Mouse (Mus musculus) heart, embryonic 16.5 days (tissue): ENCODE results near the gene Ass1. TPM values are rescaled to one million over a fixed set of nuclear protein-coding genes. Genes with fewer than 3 reads are reported as not detected.

Experiments
- ATAC-seq: fragments of 200-750 bp; cut with Nextera tagmentation; replicated peaks from 2 replicates; pipeline ENCODE4 v1.8.0; 2017; ENCODE audit warnings: moderate number of reproducible peaks; ENCODE audit not compliant: insufficient read depth, low FRiP score; ENCODE audit errors: extremely low read depth
- H3K27ac ChIP-seq: fragments of 300-500 bp; sonication (generic); 2 replicates; pipeline ENCODE4 v1.5.1; 2014; ENCODE audit warnings: mild to moderate bottlenecking, low read length, control low read depth, moderate library complexity
- H3K27me3 ChIP-seq: fragments of 300-500 bp; sonication (generic); 2 replicates; pipeline ENCODE4 v1.6.1; 2014; ENCODE audit warnings: low read length, mixed read lengths; ENCODE audit not compliant: control insufficient read depth, insufficient read depth
- H3K36me3 ChIP-seq: fragments of 300-500 bp; sonication (generic); 2 replicates; pipeline ENCODE4 v1.6.1; 2014; ENCODE audit not compliant: control insufficient read depth, insufficient read depth
- H3K4me1 ChIP-seq: fragments of 300-500 bp; sonication (generic); 2 replicates; pipeline ENCODE4 v1.6.1; 2014; ENCODE audit warnings: low read length, mixed read lengths; ENCODE audit not compliant: control insufficient read depth, insufficient read depth
- H3K4me2 ChIP-seq: fragments of 300-500 bp; sonication (generic); 2 replicates; pipeline ENCODE4 v1.6.1; 2014; ENCODE audit warnings: low read depth, mild to moderate bottlenecking, control low read depth, low read length
- H3K4me3 ChIP-seq: fragments of 300-500 bp; sonication (generic); 2 replicates; pipeline ENCODE4 v1.5.1; 2014; ENCODE audit warnings: mild to moderate bottlenecking, control low read depth, low read length
- H3K9ac ChIP-seq: fragments of 300-500 bp; sonication (generic); 2 replicates; pipeline ENCODE4 v1.6.1; 2014; ENCODE audit warnings: low read length, control low read depth
- H3K9me3 ChIP-seq: fragments of 300-500 bp; sonication (generic); replicated peaks from 2 replicates; pipeline ENCODE4 v1.6.1; 2016; ENCODE audit warnings: low read length; ENCODE audit not compliant: control insufficient read depth
- WGBS: fragments of 180-500 bp; shearing (Covaris S2); extraction: QIAGEN DNeasy Blood & Tissue Kit; methylation state at CpG from one replicate; pipeline ENCODE4 v1.1.7; 2014; 5-methylcytosine and 5-hydroxymethylcytosine counted together
- polyA plus RNA-seq: library from polyadenylated mRNA; unstranded; fragments of >200 nt; fragmentation: Nextera tagmentation; extraction: Ambion mirVana; gene quantifications from 2 replicates; pipeline ENCODE4 v1.2.1, GENCODE M21; 2015

Gene Ass1
- polyA plus RNA-seq, 1 experiment from 2014 or later, result 11.8 TPM

DNA sequence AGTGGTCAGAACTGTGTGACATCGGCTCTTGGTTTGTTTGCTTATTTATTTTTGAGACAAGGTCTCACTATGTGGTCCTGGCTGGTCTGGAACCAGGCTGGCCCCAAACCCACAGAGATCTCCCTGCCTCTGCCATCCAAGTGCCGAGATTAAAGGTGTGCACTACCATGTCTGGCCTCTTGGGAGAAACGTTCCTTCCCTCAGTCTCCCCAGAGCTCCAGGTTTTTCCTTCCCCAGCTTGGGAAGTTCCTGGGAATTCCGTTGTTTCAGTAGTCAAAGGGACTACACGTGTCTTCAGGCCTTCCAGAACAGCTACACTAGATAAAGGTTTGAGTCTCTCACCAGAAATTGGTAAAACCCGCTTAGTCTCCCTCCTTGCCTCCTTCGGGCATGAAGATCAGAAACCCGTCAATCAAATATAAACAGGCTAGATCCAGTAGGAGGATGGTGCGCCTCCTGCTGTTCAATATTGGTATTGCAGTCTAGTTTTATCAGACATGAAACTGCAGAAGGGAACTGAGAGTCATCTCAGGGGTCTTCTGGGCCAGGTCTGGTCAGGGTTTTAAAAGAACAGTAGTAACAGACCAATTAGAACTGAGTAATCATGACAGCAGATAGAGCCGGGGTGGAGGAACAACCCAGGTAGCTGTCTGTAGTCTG lies 2.5 kb downstream of the Ass1 start:
- Histone ChIP-seq H3K27ac (no peak overlapping the region), H3K4me2 (no peak overlapping the region), H3K4me3 (no peak overlapping the region), H3K4me1 (peaks cover 11% of the 10 kb centered on the region), H3K9ac (no peak overlapping the region), H3K9me3 (no peaks in the 10 kb centered on the region), H3K27me3 (peaks cover 22% of the 10 kb centered on the region), H3K36me3 (no peaks in the 10 kb centered on the region)
- 41% methylated on average over 10 of the region's 10 CpGs for WGBS
- ATAC-seq, result no peak

DNA sequence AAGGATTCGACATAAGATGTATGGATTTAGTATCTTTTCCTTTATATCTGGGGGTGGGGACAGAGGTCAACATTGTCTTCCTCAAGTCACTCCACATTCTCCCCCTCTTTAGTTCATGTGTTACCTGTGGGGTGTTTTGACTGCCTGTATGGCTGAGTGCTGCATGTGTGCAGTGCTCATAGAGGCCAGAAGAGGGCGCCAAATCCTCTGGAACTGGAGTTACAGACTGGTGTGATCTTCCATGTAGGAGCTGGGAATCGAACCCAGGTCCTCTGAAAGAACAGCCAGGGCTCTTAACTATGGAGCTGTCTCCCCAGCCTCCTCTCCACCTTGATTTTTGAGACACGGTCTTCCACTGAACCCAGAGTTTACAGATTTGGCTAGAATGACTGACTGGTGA lies 3.9 kb downstream of the Ass1 start:
- Histone ChIP-seq H3K9ac (no peak overlapping the region), H3K27ac (no peak overlapping the region), H3K36me3 (no peaks in the 10 kb centered on the region), H3K4me3 (no peak overlapping the region), H3K9me3 (no peaks in the 10 kb centered on the region), H3K27me3 (peaks cover 17% of the 10 kb centered on the region), H3K4me1 (peaks cover 11% of the 10 kb centered on the region), H3K4me2 (no peak overlapping the region)
- 65% methylated on average over 4 of the region's 4 CpGs for WGBS
- ATAC-seq, result no peak

DNA sequence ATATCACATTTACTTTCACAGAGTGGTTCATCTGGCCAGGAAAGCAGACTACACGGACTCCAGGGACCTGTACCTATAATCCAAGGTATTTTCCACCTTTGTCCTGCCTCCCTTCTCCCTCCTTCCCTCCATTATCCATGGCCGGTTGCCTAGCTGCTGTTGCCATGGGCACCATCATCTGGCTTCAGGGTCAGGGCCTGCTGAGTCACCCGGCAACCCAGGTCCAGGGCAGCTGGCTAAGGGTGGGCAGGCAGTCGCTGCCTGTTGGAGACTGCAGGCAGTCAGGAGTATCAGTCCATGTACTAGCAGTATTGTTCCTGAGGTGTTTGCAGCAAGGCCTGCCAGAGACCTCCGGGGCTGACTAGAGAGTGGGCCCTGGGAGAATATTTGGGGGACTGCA lies 4.7 kb downstream of the Ass1 start:
- no peak overlapping the region for H3K9ac ChIP-seq
- no peak overlapping the region for H3K4me2 ChIP-seq
- peaks cover 8% of the 10 kb centered on the region for H3K4me1 ChIP-seq
- no peak for ATAC-seq
- WGBS, result 75% methylated on average over 5 of the region's 5 CpGs
- H3K27me3 ChIP-seq, result peaks cover 9% of the 10 kb centered on the region
- no peak overlapping the region for H3K27ac ChIP-seq
- no peaks in the 10 kb centered on the region for H3K9me3 ChIP-seq
- H3K4me3 ChIP-seq, result no peak overlapping the region
- H3K36me3 ChIP-seq, result no peaks in the 10 kb centered on the region

DNA sequence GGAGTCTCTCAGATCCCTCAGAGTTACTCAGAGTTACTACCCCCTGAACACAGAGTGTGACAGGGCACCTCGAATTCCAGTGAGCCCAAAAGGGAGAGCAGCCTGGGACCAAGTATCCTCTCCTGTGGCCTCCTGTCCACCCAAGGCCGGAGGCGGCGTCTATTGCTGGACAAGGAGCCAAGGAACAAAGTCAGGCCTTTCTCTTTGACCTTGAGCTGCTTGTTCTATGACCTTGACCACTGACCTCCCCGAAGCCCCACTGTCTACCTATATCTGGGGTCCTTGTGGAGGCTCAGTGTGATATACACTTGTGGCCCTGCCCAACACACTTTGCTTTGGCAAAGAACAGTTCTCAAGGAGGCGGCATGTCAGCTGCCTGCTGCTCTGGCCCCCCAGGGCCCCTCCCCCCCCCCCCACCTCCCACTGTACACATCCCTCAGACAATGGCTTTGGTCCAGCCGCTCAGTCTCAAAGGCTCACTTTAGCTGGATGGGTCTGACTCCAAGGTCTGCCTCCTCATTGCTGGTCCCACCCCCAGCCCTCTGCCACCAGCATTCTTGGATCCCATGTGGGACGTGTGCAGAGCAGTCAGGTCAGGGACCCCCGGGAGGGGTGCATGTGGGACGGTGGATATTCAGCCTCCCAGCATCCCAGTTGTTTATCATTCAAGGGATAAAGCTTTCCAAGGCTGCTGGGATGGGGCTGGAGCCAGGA lies 6.3 kb downstream of the Ass1 start:
- Histone ChIP-seq H3K36me3 (no peaks in the 10 kb centered on the region), H3K9me3 (no peaks in the 10 kb centered on the region), H3K27me3 (peaks cover 3% of the 10 kb centered on the region; the same call in 1 of the 2 replicates), H3K4me3 (no peak overlapping the region), H3K4me1 (no peaks in the 10 kb centered on the region), H3K4me2 (no peak overlapping the region), H3K27ac (no peak overlapping the region), H3K9ac (no peak overlapping the region)
- ATAC-seq, result no peak
- WGBS, result 63% methylated on average over 10 of the region's 10 CpGs

DNA sequence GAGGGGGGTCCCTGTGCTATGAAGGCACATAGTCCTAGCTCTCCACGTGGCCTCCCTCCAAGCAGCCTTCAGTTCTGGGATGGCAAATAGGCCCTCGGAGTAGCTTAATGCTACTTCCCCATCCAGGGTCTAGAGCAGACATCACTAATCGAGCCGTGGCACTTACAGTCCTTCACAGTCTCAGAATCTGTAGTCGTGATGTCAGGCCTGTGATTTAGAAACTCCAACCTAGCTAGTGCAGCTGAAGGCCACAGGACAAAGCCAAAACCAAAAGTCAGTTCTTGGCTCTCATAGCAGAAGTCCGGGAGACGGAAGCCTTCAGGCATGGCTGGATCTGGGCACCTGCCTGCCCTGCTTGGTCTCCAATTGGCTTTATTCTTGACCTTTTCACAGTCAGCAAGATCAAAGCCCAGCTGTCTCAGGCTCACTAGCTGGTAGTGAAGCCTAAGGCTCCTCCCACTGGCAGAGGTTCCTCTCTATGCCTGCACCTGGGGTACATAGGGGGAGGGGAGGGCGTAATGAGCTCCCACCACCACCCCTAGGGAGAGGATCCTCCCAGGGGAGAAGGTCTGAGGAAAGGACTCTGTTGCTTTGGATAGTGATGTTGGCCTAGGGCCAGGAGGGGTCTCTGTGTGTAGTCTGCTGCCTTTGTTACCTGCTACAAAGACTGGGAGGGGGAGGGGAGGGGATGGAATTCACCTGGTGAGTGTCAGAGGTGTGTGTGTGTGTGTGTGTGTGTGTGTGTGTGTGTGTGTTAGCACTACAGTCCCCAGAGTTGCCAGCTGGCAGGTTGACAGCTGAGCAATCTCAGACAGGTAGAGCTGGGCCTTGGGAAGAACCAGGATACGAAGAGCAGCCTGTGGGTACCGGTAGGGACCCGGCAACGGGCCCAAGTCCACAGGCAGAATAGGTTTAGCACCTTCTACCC lies 7.5 kb downstream of the Ass1 start:
- Histone ChIP-seq H3K4me3 (no peak overlapping the region), H3K9ac (no peak overlapping the region), H3K27ac (no peak overlapping the region), H3K27me3 (peaks cover 8% of the 10 kb centered on the region), H3K4me1 (no peaks in the 10 kb centered on the region), H3K4me2 (no peak overlapping the region), H3K9me3 (no peaks in the 10 kb centered on the region), H3K36me3 (no peaks in the 10 kb centered on the region)
- WGBS, result 76% methylated on average over 12 of the region's 12 CpGs
- ATAC-seq, result no peak

DNA sequence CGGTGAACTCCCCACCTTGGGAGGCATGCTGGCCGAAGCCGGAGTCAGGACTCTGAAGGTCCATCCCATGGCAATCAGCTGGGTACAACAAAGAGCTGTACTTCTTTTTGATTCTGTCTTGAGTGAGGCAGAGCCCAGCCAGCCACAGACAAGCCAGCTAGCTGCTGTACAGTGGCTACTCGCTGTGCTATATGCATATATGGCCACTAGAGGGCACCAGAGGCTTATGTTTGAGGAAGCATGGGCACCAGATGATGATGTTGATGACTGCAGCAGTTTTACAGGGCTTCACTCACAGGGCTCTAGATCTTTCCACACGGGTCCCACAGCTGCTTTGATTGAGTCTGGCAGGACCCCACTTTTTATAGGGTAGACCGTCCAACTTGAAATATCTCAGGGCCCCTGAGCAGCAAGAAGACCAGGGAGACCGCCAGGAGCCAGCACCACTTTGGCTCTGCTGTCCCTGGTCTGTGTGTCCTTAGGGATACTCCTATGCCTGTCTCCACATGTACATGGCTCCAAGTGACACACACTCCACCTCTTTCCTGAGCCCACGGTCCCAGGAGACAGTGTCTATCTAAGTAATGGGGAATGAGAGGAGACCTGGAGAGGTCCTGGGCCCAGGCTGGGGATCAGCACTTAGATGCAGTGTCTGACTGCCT lies 13.0 kb downstream of the Ass1 start:
- H3K27me3 ChIP-seq, result peaks cover 10% of the 10 kb centered on the region
- no peak overlapping the region for H3K4me2 ChIP-seq
- H3K4me1 ChIP-seq, result no peaks in the 10 kb centered on the region
- ATAC-seq, result peak; percentile 73
- no peak overlapping the region for H3K9ac ChIP-seq
- no peaks in the 10 kb centered on the region for H3K36me3 ChIP-seq
- no peak overlapping the region for H3K27ac ChIP-seq
- H3K4me3 ChIP-seq, result no peak overlapping the region
- no peaks in the 10 kb centered on the region for H3K9me3 ChIP-seq
- 30% methylated on average over 8 of the region's 8 CpGs for WGBS

DNA sequence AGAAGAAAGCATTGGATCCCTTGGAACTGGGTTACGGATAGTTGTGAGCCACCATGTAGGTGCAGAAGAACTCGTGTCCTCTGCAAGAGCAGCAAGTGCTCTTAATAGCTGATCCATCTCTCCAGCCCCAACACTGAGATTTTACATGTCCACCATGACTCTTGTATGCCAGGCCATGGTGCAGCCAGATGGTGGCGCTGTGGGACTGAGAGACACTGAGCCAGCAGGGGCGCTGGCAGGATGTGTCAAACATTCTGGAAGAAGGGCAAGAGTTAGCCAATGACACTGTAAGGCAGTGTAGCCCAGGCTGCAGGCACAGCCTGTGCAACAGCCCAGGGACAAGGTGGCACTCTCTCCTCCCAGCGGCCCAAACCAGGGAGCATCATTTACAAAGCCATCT lies 14.2 kb downstream of the Ass1 start:
- no peak overlapping the region for H3K4me3 ChIP-seq
- 28% methylated on average over 5 of the region's 5 CpGs for WGBS
- H3K27ac ChIP-seq, result no peak overlapping the region
- H3K9ac ChIP-seq, result no peak overlapping the region
- no peaks in the 10 kb centered on the region for H3K9me3 ChIP-seq
- H3K36me3 ChIP-seq, result no peaks in the 10 kb centered on the region
- ATAC-seq, result no peak
- H3K4me1 ChIP-seq, result no peaks in the 10 kb centered on the region
- no peak overlapping the region for H3K4me2 ChIP-seq
- peaks cover 10% of the 10 kb centered on the region for H3K27me3 ChIP-seq

DNA sequence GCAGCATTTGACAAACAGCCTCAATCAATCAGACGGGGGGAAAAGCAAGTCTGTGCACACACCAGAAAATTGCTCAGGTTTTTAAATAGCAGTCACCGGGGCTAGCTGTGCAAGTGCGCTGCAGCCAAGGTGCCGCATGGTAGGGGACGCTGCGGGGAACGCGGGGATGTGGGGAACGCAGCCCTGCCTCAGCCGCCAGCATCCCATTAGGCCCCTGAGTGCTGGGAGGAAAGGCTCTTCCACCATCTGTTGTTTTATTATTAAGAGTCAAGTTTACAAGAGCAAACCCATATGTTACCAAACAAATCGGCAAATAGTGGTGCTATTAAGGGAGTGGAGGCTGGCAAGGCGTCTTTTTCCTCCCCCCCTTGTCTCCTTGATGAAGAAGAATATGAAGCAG lies 19.2 kb downstream of the Ass1 start:
- H3K4me2 ChIP-seq, result no peak overlapping the region
- 66% methylated on average over 12 of the region's 12 CpGs for WGBS
- H3K9ac ChIP-seq, result no peak overlapping the region
- no peaks in the 10 kb centered on the region for H3K36me3 ChIP-seq
- H3K27ac ChIP-seq, result no peak overlapping the region
- no peaks in the 10 kb centered on the region for H3K9me3 ChIP-seq
- no peak overlapping the region for H3K4me3 ChIP-seq
- ATAC-seq, result no peak
- no peaks in the 10 kb centered on the region; the same call in 1 of the 2 replicates for H3K27me3 ChIP-seq
- H3K4me1 ChIP-seq, result no peaks in the 10 kb centered on the region
